Mouse (Mus musculus): ENCODE results near the gene Cep41.

DNA sequence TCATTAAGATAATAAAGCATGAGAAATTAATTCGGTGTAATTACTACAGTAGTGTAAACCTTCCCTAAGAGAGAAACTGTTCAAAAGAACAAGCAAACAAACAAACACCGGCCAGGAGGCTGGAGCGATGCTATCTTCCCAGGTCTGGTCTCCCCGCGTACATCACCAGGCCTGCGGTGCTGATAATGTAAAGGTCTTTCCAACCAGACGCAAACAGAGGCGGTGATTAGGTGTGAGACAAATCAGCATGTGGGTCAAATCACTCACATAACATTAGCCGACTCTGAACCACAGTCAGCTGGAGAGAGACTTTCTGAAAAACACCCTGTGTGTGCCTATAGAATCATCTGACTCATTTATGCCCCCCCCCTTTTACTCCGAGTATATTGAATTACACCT lies 17.8 kb upstream of the Cep41 start:
- no peak for TF ChIP-seq EP300 (IDR thresholded peaks at IDR 0.05; ENCODE audit: low read depth)
- TF ChIP-seq CTCF (IDR thresholded peaks at IDR 0.05; ENCODE audit: low read depth) = no peak
